Mouse (Mus musculus) CH12.LX (cell line): ENCODE measurements at regions not wholly inside any gene's neighbourhood (a gene's known extent, or its start where the extent isn't known, plus 50 kb on each side); places are given as distances from the start of the nearest gene placed in this dataset.
A peak's percentile ranks its signal among the peaks of the same experiment; 100 is the strongest.

Experiments
- DNase-seq: peaks from one replicate; pipeline ENCODE4 v3.0.0-alpha.2; 2013; ENCODE audit errors: extremely low read depth
- H3K27ac ChIP-seq: 2 replicates; pipeline ENCODE4 v1.5.1; 2012; ENCODE audit warnings: low read depth, mild to moderate bottlenecking, control low read depth, moderate library complexity; ENCODE audit not compliant: insufficient read depth
- H3K27me3 ChIP-seq: replicated peaks from 2 replicates; pipeline ENCODE3; 2012; ENCODE audit warnings: inconsistent platforms
- H3K36me3 ChIP-seq, 2 experiments: replicated peaks in 1 of 2; 2 replicates each; pipeline versions ENCODE3 to v1.6.1; 2012; ENCODE audit warnings: inconsistent platforms in 1 of 2, low read length in 1 of 2, mild to moderate bottlenecking in 1 of 2, mixed read lengths in 1 of 2, moderate library complexity in 1 of 2; ENCODE audit not compliant: control insufficient read depth in 1 of 2, insufficient read depth in 1 of 2
- H3K4me1 ChIP-seq, 2 experiments: 2 replicates each; pipeline ENCODE4 v1.6.1; 2012; ENCODE audit warnings: inconsistent platforms in 1 of 2, moderate library complexity in 1 of 2; ENCODE audit not compliant: insufficient read depth in 2 of 2, control insufficient read depth in 1 of 2
- H3K4me2 ChIP-seq: 2 replicates; pipeline ENCODE4 v1.6.1; 2012; ENCODE audit warnings: low read depth, mild to moderate bottlenecking, control low read depth; ENCODE audit not compliant: poor library complexity, insufficient read depth, severe bottlenecking
- H3K4me3 ChIP-seq, 3 experiments: fragments of 150-350 bp in 1 of 3; sonication (generic) in 1 of 3; replicated peaks in 1 of 3; 2 replicates each; pipeline versions ENCODE3 to v1.5.1; 2011 to 2012; ENCODE audit warnings: low read depth in 2 of 3, low read length in 2 of 3, mild to moderate bottlenecking in 2 of 3, moderate library complexity in 2 of 3, control low read depth in 1 of 3, improper control_type of control experiment in 1 of 3, inconsistent platforms in 1 of 3, mixed read lengths in 1 of 3; ENCODE audit not compliant: poor library complexity in 1 of 3
- H3K79me2 ChIP-seq: replicated peaks from 2 replicates; pipeline ENCODE4 v1.6.1; 2012; ENCODE audit warnings: mild to moderate bottlenecking, moderate library complexity; ENCODE audit not compliant: control insufficient read depth, poor library complexity, insufficient read depth, severe bottlenecking; ENCODE audit errors: extremely low read depth
- H3K9ac ChIP-seq: 2 replicates; pipeline ENCODE4 v1.6.1; 2012; ENCODE audit warnings: low read depth, mild to moderate bottlenecking, control low read depth, moderate library complexity; ENCODE audit not compliant: insufficient read depth
- H3K9me3 ChIP-seq: replicated peaks from 2 replicates; pipeline ENCODE3; 2012; ENCODE audit warnings: low read length, inconsistent platforms, mixed read lengths
- CHD1 ChIP-seq: IDR thresholded peaks from 2 replicates; pipeline ENCODE4 v1.6.1; 2012; ENCODE audit warnings: low read depth, low read length, improper control_type of control experiment, inconsistent platforms
- CTCF ChIP-seq, 2 experiments: IDR thresholded peaks in 1 of 2; conservative IDR thresholded peaks in 1 of 2; 2 replicates each; pipeline ENCODE4 v1.5.1; 2011 to 2012; ENCODE audit warnings: low read depth in 2 of 2, low read length in 2 of 2, improper control_type of control experiment in 1 of 2, inconsistent platforms in 1 of 2, mild to moderate bottlenecking in 1 of 2, moderate library complexity in 1 of 2
- GABPA ChIP-seq: IDR thresholded peaks from 2 replicates; pipeline ENCODE4 v1.6.1; 2012; ENCODE audit warnings: low read depth, low read length, improper control_type of control experiment, inconsistent platforms; ENCODE audit not compliant: insufficient replicate concordance
- IRF4 ChIP-seq: IDR thresholded peaks from 2 replicates; pipeline ENCODE4 v1.6.1; 2014; ENCODE audit warnings: low read depth, mild to moderate bottlenecking, inconsistent platforms, low read length, improper control_type of control experiment
- KAT2A ChIP-seq: IDR thresholded peaks from 2 replicates; pipeline ENCODE4 v1.6.1; 2012; ENCODE audit warnings: low read length, improper control_type of control experiment, inconsistent platforms; ENCODE audit not compliant: insufficient replicate concordance
- MAX ChIP-seq: IDR thresholded peaks from 2 replicates; pipeline ENCODE4 v1.6.1; 2011; ENCODE audit warnings: low read length, improper control_type of control experiment
- MEF2A ChIP-seq: IDR thresholded peaks from 2 replicates; pipeline ENCODE4 v1.6.1; 2014; ENCODE audit warnings: low read depth, mild to moderate bottlenecking, inconsistent platforms, low read length, improper control_type of control experiment, borderline replicate concordance
- MXI1 ChIP-seq: IDR thresholded peaks from 2 replicates; pipeline ENCODE4 v1.6.1; 2011; ENCODE audit warnings: mild to moderate bottlenecking, low read depth, low read length, improper control_type of control experiment
- PAX5 ChIP-seq: IDR thresholded peaks from 2 replicates; pipeline ENCODE4 v1.6.1; 2012; ENCODE audit warnings: low read length, inconsistent platforms, mixed read lengths
- POLR2A ChIP-seq: IDR thresholded peaks from 2 replicates; pipeline ENCODE4 v1.6.1; 2011; ENCODE audit warnings: low read depth, mild to moderate bottlenecking, improper control_type of control experiment, low read length
- RAD21 ChIP-seq: IDR thresholded peaks from 2 replicates; pipeline ENCODE4 v1.6.1; 2011; ENCODE audit warnings: low read depth, mild to moderate bottlenecking, low read length, improper control_type of control experiment, moderate library complexity
- RCOR1 ChIP-seq: conservative IDR thresholded peaks from 2 replicates; pipeline ENCODE4 v1.6.1; 2012; ENCODE audit warnings: low read depth, mild to moderate bottlenecking, inconsistent platforms, low read length, improper control_type of control experiment
- SIN3A ChIP-seq: IDR thresholded peaks from 2 replicates; pipeline ENCODE4 v1.6.1; 2012; ENCODE audit warnings: low read length, improper control_type of control experiment, inconsistent platforms
- SMC3 ChIP-seq: IDR thresholded peaks from 2 replicates; pipeline ENCODE4 v1.6.1; 2011; ENCODE audit warnings: low read depth, low read length, improper control_type of control experiment
- TCF12 ChIP-seq: IDR thresholded peaks from 2 replicates; pipeline ENCODE4 v1.6.1; 2014; ENCODE audit warnings: low read depth, mild to moderate bottlenecking, inconsistent platforms, low read length, improper control_type of control experiment
- UBTF ChIP-seq: IDR thresholded peaks from 2 replicates; pipeline ENCODE4 v1.6.1; 2012; ENCODE audit warnings: low read depth, mild to moderate bottlenecking, inconsistent platforms, low read length, improper control_type of control experiment, moderate library complexity
- USF2 ChIP-seq: conservative IDR thresholded peaks from 2 replicates; pipeline ENCODE4 v1.6.1; 2011; ENCODE audit warnings: low read depth, low read length, improper control_type of control experiment
- ZC3H11A ChIP-seq: IDR thresholded peaks from 2 replicates; pipeline ENCODE4 v1.6.1; 2012; ENCODE audit warnings: low read depth, mild to moderate bottlenecking, inconsistent platforms, low read length, improper control_type of control experiment
- dilution Hi-C: fragments of 300-500 bp; cut with MboI; formaldehyde crosslinking; loops from 2 replicates; pipeline ENCODE4 v1.14.3; 2020; ENCODE audit warnings: low sequenced_read_pairs; ENCODE audit not compliant: extremely low pct_unique_long_range_greater_than_20kb, extremely low pct_ligation_motif_present
- in situ Hi-C: fragments of 300-500 bp; cut with MboI; formaldehyde crosslinking; loops from 3 replicates; pipeline ENCODE4 v1.14.3; 2019; ENCODE audit warnings: low sequenced_read_pairs, low pct_ligation_motif_present, low pct_unique_long_range_greater_than_20kb, mixed read lengths

GRCm38 (mm10) chr19:14042753-14043152, 129.4 kb downstream of the Olfr1505 start:
- in situ Hi-C loops, result no loop called here
- Histone ChIP-seq H3K4me1 (no peaks in the 10 kb centered on the region), H3K79me2 (no peaks in the 10 kb centered on the region)

GRCm38 (mm10) chr19:14045456-14045855, 132.1 kb downstream of the Olfr1505 start:
- H3K36me3 ChIP-seq, result no peaks in the 10 kb centered on the region
- in situ Hi-C loops, result no loop called here
- no peak overlapping the region for H3K27ac ChIP-seq
- H3K27me3 ChIP-seq, result no peaks in the 10 kb centered on the region
- no peak overlapping the region for H3K9ac ChIP-seq
- no peak overlapping the region for H3K4me3 ChIP-seq
- H3K4me2 ChIP-seq, result no peak overlapping the region
- TF ChIP-seq ZC3H11A (no peak), MAX (no peak), IRF4 (no peak), MEF2A (no peak), CTCF (conservative IDR thresholded peaks at IDR 0.05 in 1 of 2, IDR thresholded peaks at IDR 0.05 in 1 of 2; ENCODE audit: low read depth in 2 of 2, low read length in 2 of 2) (peak; percentile 44 to 72; a peak in 3 of 4 replicates), UBTF (no peak), MXI1 (no peak), SIN3A (no peak), SMC3 (peak; percentile 53), RAD21 (peak; percentile 65), KAT2A (no peak), GABPA (no peak), USF2 (no peak), PAX5 (no peak)
- dilution Hi-C loops, result no loop called here
- peak; percentile 45 for DNase-seq
- H3K9me3 ChIP-seq, result no peaks in the 10 kb centered on the region
- no peaks in the 10 kb centered on the region for H3K79me2 ChIP-seq
- no peaks in the 10 kb centered on the region for H3K4me1 ChIP-seq

More at GRCm38 (mm10) chr19:14042753-14043152, 129.4 kb downstream of the Olfr1505 start:
- no peaks in the 10 kb centered on the region for H3K36me3 ChIP-seq
- H3K4me3 ChIP-seq, result no peak overlapping the region
- TF ChIP-seq MXI1, result no peak
- TF ChIP-seq PAX5, result no peak
- no peak for TF ChIP-seq POLR2A
- TF ChIP-seq TCF12, result no peak
- TF ChIP-seq CHD1, result no peak
- TF ChIP-seq RAD21, result no peak
- TF ChIP-seq RCOR1, result no peak
- dilution Hi-C loops, result no loop called here
- no peak overlapping the region for H3K27ac ChIP-seq
- no peak overlapping the region for H3K4me2 ChIP-seq
- no peak for DNase-seq
- H3K9ac ChIP-seq, result no peak overlapping the region
- H3K27me3 ChIP-seq, result no peaks in the 10 kb centered on the region
- H3K9me3 ChIP-seq, result no peaks in the 10 kb centered on the region
